Mouse (Mus musculus) megakaryocyte, embryonic 14.5 days (primary cell): ENCODE data around the gene Gna12. TPM values are rescaled to one million over a fixed set of nuclear protein-coding genes. Genes with fewer than 3 reads are reported as not detected.
A peak's percentile ranks its signal among the peaks of the same experiment; 100 is the strongest.

Experiments
- H3K27me3 ChIP-seq: replicated peaks from 2 replicates; pipeline ENCODE3; 2012; ENCODE audit warnings: inconsistent platforms
- H3K36me3 ChIP-seq: replicated peaks from 2 replicates; pipeline ENCODE3; 2012; ENCODE audit warnings: low read length, inconsistent platforms, mixed read lengths
- H3K4me1 ChIP-seq: 2 replicates; pipeline ENCODE4 v1.6.1; 2012; ENCODE audit warnings: inconsistent platforms
- H3K4me3 ChIP-seq: replicated peaks from 2 replicates; pipeline ENCODE3; 2012; ENCODE audit warnings: moderate library complexity, mild to moderate bottlenecking, inconsistent platforms
- H3K9me3 ChIP-seq: 2 replicates; pipeline ENCODE4 v1.6.1; 2012; ENCODE audit warnings: inconsistent platforms
- FLI1 ChIP-seq: IDR thresholded peaks from 2 replicates; pipeline ENCODE4 v1.6.1; 2012; ENCODE audit warnings: low read length, inconsistent platforms, mixed read lengths
- GATA1 ChIP-seq: IDR thresholded peaks from 3 replicates; pipeline ENCODE4 v1.6.1; 2012; ENCODE audit warnings: mixed read lengths, low read length, inconsistent platforms, borderline replicate concordance
- polyA plus RNA-seq: library from polyadenylated mRNA; stranded (reverse); fragments of >175 nt; gene quantifications from 2 replicates; pipeline ENCODE4 v1.2.3, GENCODE M21; 2012; ENCODE audit warnings: low replicate concordance; ENCODE audit not compliant: insufficient read depth

Gna12 gene
- polyA plus RNA-seq, 1 experiment, result 62.1 TPM

DNA sequence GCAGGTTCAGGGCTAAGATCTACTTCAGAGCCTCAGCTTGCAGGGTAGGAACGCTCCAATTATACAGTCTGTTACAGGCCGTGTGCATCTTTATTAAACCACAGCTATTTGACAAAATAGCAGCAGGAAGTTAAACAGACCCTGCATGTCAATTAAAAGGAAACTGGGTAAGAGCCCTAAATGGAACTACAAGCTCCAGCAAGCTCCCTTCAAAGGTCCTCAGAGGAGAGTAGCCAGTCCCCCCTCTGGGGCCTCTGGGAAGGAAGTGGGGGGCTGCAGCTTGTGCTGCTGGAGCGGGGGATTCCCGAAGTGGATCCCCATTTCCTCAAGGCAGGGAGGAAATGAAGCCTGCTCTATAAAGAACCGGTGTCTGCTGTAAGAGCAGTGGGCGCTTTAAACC lies 58.6 kb downstream of the Gna12 start:
- Histone ChIP-seq H3K27me3 (no peaks in the 10 kb centered on the region), H3K36me3 (peaks cover 56% of the 10 kb centered on the region), H3K4me3 (peak overlapping the region; percentile 53), H3K9me3 (no peaks in the 10 kb centered on the region), H3K4me1 (peaks cover 97% of the 10 kb centered on the region)
- TF ChIP-seq FLI1 (no peak), GATA1 (no peak)

- Histone ChIP-seq H3K4me3 (peak overlapping the region; percentile 48), H3K36me3 (peaks cover 39% of the 10 kb centered on the region), H3K9me3 (no peaks in the 10 kb centered on the region), H3K4me1 (peaks cover 100% of the 10 kb centered on the region), H3K27me3 (no peaks in the 10 kb centered on the region)
- TF ChIP-seq GATA1 (no peak), FLI1 (no peak)
These were observed 61.9 kb downstream of the Gna12 start for GRCm38 (mm10) chr5:140768333-140768732.

GRCm38 (mm10) chr5:140767704-140768141 lies 62.5 kb downstream of the Gna12 start:
- peaks cover 39% of the 10 kb centered on the region for H3K36me3 ChIP-seq
- peak overlapping the region; percentile 75 for H3K4me3 ChIP-seq
- H3K4me1 ChIP-seq, result peaks cover 100% of the 10 kb centered on the region

GRCm38 (mm10) chr5:140766566-140766965 lies 63.7 kb downstream of the Gna12 start:
- TF ChIP-seq GATA1 (no peak), FLI1 (no peak)
- Histone ChIP-seq H3K36me3 (peaks cover 51% of the 10 kb centered on the region), H3K27me3 (no peaks in the 10 kb centered on the region), H3K4me1 (peaks cover 99% of the 10 kb centered on the region), H3K4me3 (no peak overlapping the region), H3K9me3 (no peaks in the 10 kb centered on the region)

More at GRCm38 (mm10) chr5:140767704-140768141, 62.5 kb downstream of the Gna12 start:
- H3K9me3 ChIP-seq, result no peaks in the 10 kb centered on the region
- H3K27me3 ChIP-seq, result no peaks in the 10 kb centered on the region
- no peak for TF ChIP-seq FLI1

DNA sequence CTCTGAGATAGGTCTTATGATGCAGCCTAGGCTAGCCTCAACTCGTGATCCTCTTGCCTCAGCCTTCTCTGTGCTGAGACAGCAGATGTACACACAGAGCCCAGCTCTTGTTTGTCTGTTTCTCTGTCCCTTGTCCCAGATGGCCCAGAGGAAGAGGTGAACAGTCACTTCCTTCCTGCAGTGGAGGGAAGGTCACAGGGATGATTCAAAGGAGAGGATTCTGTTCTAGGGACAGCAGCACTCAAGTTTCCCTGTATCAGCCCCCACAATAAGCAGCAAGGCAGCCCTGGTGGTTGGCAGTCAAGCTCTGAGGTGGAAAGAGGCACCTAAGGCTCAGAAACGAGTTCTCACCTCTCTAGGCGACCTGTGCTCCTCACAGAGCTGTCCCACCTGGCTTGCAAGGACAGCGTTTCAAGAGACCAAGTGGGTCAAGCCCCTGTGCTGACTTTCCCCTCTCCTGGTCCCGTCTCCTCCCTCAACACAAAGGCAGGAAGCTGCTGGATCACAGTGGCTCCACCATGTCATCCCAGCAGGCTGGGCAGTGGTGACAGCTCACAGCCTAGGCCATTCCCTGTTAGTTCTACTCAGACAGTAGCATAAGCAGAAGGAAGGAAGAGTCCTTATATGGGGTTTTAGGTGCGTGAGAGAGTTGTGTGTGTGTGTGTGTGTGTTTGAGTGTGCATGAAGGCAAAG lies 65.2 kb downstream of the Gna12 start:
- TF ChIP-seq FLI1 (no peak), GATA1 (no peak)
- H3K4me1 ChIP-seq, result peaks cover 84% of the 10 kb centered on the region
- no peaks in the 10 kb centered on the region for H3K9me3 ChIP-seq
- H3K4me3 ChIP-seq, result peak overlapping the region; percentile 66
- no peaks in the 10 kb centered on the region for H3K27me3 ChIP-seq
- H3K36me3 ChIP-seq, result peaks cover 60% of the 10 kb centered on the region

GRCm38 (mm10) chr5:140762540-140762939 lies 67.7 kb downstream of the Gna12 start:
- Histone ChIP-seq H3K4me1 (peaks cover 63% of the 10 kb centered on the region), H3K4me3 (no peak overlapping the region), H3K36me3 (peaks cover 66% of the 10 kb centered on the region), H3K9me3 (no peaks in the 10 kb centered on the region), H3K27me3 (no peaks in the 10 kb centered on the region)
- TF ChIP-seq GATA1 (no peak), FLI1 (no peak)

DNA sequence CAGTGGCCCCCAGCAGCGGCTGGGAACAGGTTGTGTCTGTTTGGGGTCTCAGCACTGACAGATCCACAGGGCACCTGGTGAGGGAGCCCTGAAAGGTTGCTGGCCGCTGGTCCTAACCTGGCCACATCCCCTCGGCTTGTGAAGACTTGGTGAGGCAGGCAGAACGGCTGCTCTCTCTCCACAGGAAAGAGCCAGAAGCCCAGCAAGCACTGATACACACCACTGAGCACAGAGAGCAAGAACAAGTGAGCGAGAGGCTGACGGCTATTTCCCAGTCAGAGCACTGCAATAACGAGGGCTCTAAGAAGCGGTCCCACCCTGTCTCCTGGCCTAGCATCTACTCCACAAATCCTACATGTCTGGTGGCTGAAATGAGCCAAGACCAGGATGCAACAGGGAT lies 71.4 kb downstream of the Gna12 start:
- peaks cover 26% of the 10 kb centered on the region for H3K4me1 ChIP-seq
- H3K9me3 ChIP-seq, result no peaks in the 10 kb centered on the region
- no peaks in the 10 kb centered on the region for H3K27me3 ChIP-seq
- H3K4me3 ChIP-seq, result no peak overlapping the region
- H3K36me3 ChIP-seq, result peaks cover 80% of the 10 kb centered on the region
- no peak for TF ChIP-seq FLI1
- TF ChIP-seq GATA1, result no peak

- Histone ChIP-seq H3K27me3 (no peaks in the 10 kb centered on the region), H3K36me3 (peaks cover 40% of the 10 kb centered on the region), H3K9me3 (peaks cover 12% of the 10 kb centered on the region), H3K4me1 (peaks cover 35% of the 10 kb centered on the region), H3K4me3 (no peak overlapping the region)
- TF ChIP-seq GATA1 (no peak), FLI1 (no peak)
These were observed 77.0 kb downstream of the Gna12 start for GRCm38 (mm10) chr5:140753223-140753622.

DNA sequence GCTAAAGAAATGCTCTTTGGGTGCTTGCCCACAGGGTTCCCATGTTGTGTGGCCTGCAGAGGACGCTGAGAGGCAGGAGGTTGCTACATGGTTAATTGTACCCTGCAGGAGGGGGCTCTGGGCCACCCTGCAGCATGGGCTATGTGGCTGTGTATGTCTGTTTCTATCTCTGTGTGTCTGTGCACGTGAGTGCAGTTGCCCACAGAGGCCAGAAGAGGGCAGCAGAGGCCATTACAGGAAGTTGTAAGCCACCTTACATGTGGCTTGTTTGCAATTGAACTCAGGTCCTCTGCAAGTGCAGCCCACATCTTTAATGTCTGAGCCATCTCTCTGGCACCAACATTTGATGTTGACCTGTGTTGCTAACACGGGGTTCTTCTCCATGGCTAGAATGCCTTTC lies 77.6 kb downstream of the Gna12 start:
- H3K36me3 ChIP-seq, result peaks cover 34% of the 10 kb centered on the region
- H3K27me3 ChIP-seq, result no peaks in the 10 kb centered on the region
- peaks cover 12% of the 10 kb centered on the region for H3K9me3 ChIP-seq
- TF ChIP-seq FLI1, result no peak
- no peak for TF ChIP-seq GATA1
- peaks cover 41% of the 10 kb centered on the region for H3K4me1 ChIP-seq
- H3K4me3 ChIP-seq, result no peak overlapping the region

- TF ChIP-seq GATA1 (no peak), FLI1 (no peak)
- Histone ChIP-seq H3K27me3 (no peaks in the 10 kb centered on the region), H3K36me3 (peaks cover 28% of the 10 kb centered on the region), H3K9me3 (peaks cover 12% of the 10 kb centered on the region), H3K4me1 (peaks cover 41% of the 10 kb centered on the region), H3K4me3 (peak overlapping the region; percentile 21)
These were observed 78.2 kb downstream of the Gna12 start for GRCm38 (mm10) chr5:140752041-140752440.
